Mouse (Mus musculus): ENCODE measurements around the gene C1qtnf6. TPM values are rescaled to one million over a fixed set of nuclear protein-coding genes. Genes with fewer than 3 reads are reported as not detected.

C1qtnf6 gene
- polyA plus RNA-seq, 1 experiment from 2014 or later = 30.4 TPM

DNA sequence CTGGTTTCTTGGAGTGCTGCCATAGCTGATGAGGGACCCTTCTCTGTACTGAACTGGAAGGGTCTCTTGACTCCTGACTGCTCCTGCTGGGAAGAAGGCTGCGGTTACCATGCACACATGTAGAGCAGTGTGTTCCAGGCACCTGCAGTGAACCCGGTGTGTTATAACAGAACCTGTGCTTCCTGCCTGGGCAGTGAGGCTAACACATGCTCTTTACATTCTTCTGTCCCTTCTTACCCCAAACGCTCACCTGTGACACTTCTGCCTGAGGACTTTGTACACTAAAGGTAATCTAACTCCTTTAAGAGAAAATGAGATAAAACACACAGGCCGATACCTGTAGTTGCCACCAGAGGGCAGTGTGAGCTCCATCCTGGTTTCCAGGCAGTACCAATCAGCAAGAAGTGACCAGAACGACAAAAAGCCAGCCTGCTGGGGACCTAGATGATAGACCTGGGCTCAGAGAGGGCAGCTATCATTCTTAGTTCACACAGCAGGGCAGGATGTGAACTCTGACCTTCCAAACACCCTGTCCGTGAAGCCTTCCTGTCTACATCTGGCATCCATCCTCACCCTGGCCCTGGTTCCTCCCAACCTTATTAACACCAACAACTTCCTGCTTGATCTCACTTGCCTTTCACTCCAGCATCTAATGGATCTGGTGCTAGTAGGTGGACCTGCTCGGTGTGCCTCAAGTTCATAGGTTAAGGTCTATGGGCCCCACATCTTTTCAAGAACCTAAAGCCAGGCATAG, 16.6 kb downstream of the C1qtnf6 start:
- no peak overlapping the region for H3K27ac ChIP-seq (ENCODE audit: poor library complexity, severe bottlenecking)

DNA sequence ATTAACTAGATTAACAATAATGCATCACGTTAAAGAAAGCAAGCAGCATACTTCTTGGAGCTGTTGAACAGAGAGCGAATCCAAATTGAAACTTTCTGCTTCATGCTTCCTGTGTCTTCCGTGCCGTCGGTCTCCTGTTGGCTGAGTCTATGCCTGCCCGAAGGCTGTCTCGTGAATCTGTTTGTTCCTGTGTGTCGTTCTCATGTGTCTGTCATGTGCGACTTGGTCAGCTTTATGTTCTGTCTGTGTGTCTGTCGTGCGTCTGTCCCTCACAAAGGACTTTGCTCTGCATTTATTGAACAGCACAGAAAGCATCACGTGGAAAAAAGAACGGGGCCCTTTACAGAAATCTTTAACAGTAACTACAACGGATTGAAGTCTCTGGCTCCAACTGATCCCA, 18.2 kb downstream of the C1qtnf6 start:
- Histone ChIP-seq H3K36me3 (no peaks in the 10 kb centered on the region), H3K4me1 (replicated peaks) (peaks cover 15% of the 10 kb centered on the region), H3K4me3 (no peak overlapping the region), H3K9me3 (replicated peaks) (no peaks in the 10 kb centered on the region), H3K4me2 (no peak overlapping the region), H3K27me3 (replicated peaks) (no peaks in the 10 kb centered on the region), H3K9ac (0 out of 2 replicates have a peak overlapping the region, but pooled peaks have one; percentile 5), H3K27ac (ENCODE audit: poor library complexity, severe bottlenecking) (no peak overlapping the region)
- ATAC-seq (ENCODE audit: insufficient number of reproducible peaks, low FRiP score) = no peak
- 81% methylated on average over 14 of the region's 14 CpGs for WGBS

More for the DNA sequence above, 16.6 kb downstream of the C1qtnf6 start:
- Histone ChIP-seq H3K4me2 (no peak overlapping the region), H3K36me3 (no peaks in the 10 kb centered on the region), H3K4me3 (no peak overlapping the region), H3K9ac (0 out of 2 replicates have a peak overlapping the region, but pooled peaks have one; percentile 4), H3K27me3 (replicated peaks) (no peaks in the 10 kb centered on the region), H3K4me1 (replicated peaks) (peaks cover 15% of the 10 kb centered on the region), H3K9me3 (replicated peaks) (no peaks in the 10 kb centered on the region)
- ATAC-seq (ENCODE audit: insufficient number of reproducible peaks, low FRiP score) = no peak
- 29% methylated on average over 7 of the region's 7 CpGs for WGBS

DNA sequence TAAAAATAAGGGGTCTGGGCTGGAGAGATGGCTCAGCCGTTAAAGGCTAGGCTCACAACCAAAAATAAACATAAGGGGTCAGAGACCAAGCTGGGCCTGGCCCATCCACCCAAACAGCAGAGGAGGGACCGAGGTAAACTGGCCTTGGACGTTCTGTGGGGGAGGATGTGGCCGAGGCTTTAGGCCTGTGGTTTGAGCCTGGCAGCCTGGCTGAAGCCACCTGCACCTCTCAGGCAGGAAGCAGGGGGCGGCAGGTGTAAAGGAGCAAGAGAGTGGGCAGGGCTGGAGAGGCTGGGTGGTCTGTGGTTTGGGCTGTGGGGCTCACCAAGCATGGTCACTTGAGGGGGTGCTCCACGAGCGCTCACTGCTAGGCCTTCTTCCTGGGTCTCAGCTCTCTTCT, 19.3 kb downstream of the C1qtnf6 start:
- H3K9ac ChIP-seq = no peak overlapping the region
- H3K4me3 ChIP-seq = no peak overlapping the region
- no peaks in the 10 kb centered on the region for H3K36me3 ChIP-seq
- no peak overlapping the region for H3K27ac ChIP-seq (ENCODE audit: poor library complexity, severe bottlenecking)
- peaks cover 12% of the 10 kb centered on the region; the same call in 1 of the 2 replicates for H3K4me1 ChIP-seq (replicated peaks)
- ATAC-seq (ENCODE audit: insufficient number of reproducible peaks, low FRiP score) = no peak
- 77% methylated on average over 7 of the region's 7 CpGs for WGBS
- no peaks in the 10 kb centered on the region for H3K27me3 ChIP-seq (replicated peaks)
- no peaks in the 10 kb centered on the region for H3K9me3 ChIP-seq (replicated peaks)
- no peak overlapping the region for H3K4me2 ChIP-seq

DNA sequence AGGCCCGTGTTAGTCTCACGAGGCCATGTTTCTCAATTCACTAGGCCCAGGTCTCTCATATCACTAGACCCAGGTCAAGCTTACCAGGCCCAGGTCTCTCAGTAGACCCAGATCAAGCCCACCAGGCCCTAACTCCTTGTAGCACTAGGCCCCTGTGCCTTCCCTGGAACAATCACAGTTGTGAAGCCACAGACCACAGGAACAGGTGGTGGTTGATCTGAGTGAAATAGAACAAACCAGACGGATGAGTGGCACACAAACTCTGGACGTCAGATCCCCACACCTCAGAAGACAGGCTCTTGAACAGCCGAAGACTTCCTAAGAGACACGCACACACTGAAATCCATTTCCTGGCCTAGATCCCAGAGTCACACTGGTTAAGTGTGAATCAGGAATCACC, 20.5 kb downstream of the C1qtnf6 start:
- Histone ChIP-seq H3K27me3 (replicated peaks) (no peaks in the 10 kb centered on the region), H3K36me3 (no peaks in the 10 kb centered on the region), H3K4me3 (no peak overlapping the region), H3K27ac (ENCODE audit: poor library complexity, severe bottlenecking) (no peak overlapping the region), H3K4me2 (no peak overlapping the region), H3K4me1 (replicated peaks) (peaks cover 12% of the 10 kb centered on the region; the same call in 1 of the 2 replicates), H3K9me3 (replicated peaks) (no peaks in the 10 kb centered on the region), H3K9ac (no peak overlapping the region)
- WGBS = 85% methylated on average over 6 of the region's 6 CpGs
- ATAC-seq (ENCODE audit: insufficient number of reproducible peaks, low FRiP score) = no peak

DNA sequence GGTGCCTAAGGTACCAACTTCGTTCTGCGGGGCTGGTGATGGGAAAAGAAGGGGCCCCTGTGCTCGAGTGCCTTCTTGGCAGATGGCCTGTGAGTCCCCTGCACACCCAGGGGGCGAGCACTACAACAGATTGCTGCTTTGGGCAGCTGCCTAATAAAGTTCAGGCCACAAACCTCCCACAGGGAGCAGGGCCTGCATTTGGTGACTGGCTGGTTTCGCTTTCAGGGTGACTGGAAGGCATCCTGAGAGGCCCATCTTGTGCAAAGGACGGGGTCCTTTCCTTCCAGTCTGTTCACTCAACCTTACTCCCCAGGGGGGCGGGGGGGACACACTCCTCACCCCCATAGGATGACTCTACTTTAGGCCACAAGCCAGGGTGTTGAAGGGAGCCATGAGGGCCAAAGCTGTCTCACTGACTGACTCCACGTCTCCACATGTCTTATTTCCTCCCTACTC, 21.1 kb downstream of the C1qtnf6 start:
- ATAC-seq (ENCODE audit: insufficient number of reproducible peaks, low FRiP score) = no peak
- Histone ChIP-seq H3K4me2 (peak overlapping the region; percentile 4; the same call in 1 of the 2 replicates), H3K9ac (peak overlapping the region; percentile 33; the same call in 1 of the 2 replicates), H3K27ac (ENCODE audit: poor library complexity, severe bottlenecking) (no peak overlapping the region; the same call in 1 of the 2 replicates), H3K4me1 (replicated peaks) (peaks cover 12% of the 10 kb centered on the region; the same call in 1 of the 2 replicates), H3K4me3 (no peak overlapping the region), H3K27me3 (replicated peaks) (no peaks in the 10 kb centered on the region), H3K9me3 (replicated peaks) (peaks cover 3% of the 10 kb centered on the region; the same call in 1 of the 2 replicates), H3K36me3 (no peaks in the 10 kb centered on the region)
- 67% methylated on average over 8 of the region's 8 CpGs for WGBS

DNA sequence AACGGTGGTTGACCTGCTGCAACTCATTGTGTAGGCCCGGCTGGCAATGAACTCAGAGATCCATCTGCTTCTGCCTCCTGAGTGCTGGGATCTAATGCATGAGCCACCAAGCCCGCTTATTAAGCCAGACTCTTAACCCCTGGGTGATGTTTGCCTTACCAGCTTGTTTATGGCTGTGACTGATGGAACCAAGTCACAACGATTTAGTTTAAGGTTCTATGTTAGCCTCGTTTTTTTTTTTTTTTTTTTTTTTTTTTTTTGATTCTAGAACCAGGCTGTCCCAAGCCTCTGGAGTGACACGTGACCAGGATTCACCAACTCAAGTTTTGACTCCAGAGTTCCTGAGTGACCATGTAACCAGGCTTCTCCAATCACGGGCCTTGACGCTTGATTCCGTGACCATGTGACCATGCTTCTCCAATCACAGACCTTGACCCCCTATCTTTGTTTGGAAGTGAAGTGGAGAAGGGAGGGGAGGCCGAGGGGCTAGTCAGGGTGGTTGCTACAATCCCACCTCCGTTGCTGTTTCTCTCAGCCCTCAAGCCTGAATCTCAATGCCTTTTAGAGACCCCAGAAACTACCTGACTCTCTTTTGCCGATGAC, 21.8 kb downstream of the C1qtnf6 start:
- peak overlapping the region; percentile 33; the same call in 1 of the 2 replicates for H3K9ac ChIP-seq
- peak overlapping the region; percentile 4; the same call in 1 of the 2 replicates for H3K4me2 ChIP-seq
- 43% methylated on average over 12 of the region's 12 CpGs for WGBS
- no peaks in the 10 kb centered on the region for H3K36me3 ChIP-seq
- no peak for ATAC-seq (ENCODE audit: insufficient number of reproducible peaks, low FRiP score)
- no peak overlapping the region for H3K4me3 ChIP-seq
- H3K4me1 ChIP-seq (replicated peaks) = peaks cover 12% of the 10 kb centered on the region; the same call in 1 of the 2 replicates
- peaks cover 10% of the 10 kb centered on the region for H3K9me3 ChIP-seq (replicated peaks)
- H3K27me3 ChIP-seq (replicated peaks) = no peaks in the 10 kb centered on the region
- H3K27ac ChIP-seq (ENCODE audit: poor library complexity, severe bottlenecking) = no peak overlapping the region

DNA sequence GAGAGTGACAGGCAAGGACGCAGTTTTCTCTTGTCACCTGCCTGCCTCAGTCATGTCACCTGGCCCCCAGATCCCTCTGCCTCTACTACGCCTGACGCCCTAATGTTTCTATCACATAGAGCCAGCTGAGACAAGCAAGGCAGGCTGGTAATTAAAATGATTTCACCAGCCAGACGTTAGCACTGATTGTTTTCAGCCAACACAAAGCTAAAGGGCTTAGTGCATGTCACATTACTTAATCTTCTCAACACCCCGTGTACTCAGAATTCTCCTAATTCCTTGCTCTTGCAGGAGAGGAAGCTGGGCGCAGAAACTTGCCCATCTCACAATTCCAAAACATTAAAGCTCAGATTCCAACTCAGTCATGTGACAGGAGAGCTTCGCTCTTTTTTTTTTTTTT, 22.8 kb downstream of the C1qtnf6 start:
- peaks cover 13% of the 10 kb centered on the region for H3K9me3 ChIP-seq (replicated peaks)
- no peaks in the 10 kb centered on the region for H3K36me3 ChIP-seq
- ATAC-seq (ENCODE audit: insufficient number of reproducible peaks, low FRiP score) = no peak
- no peaks in the 10 kb centered on the region for H3K27me3 ChIP-seq (replicated peaks)
- WGBS = 56% methylated on average over 7 of the region's 7 CpGs
- H3K9ac ChIP-seq = no peak overlapping the region
- H3K4me1 ChIP-seq (replicated peaks) = peaks cover 16% of the 10 kb centered on the region; the same call in 1 of the 2 replicates
- H3K4me2 ChIP-seq = no peak overlapping the region
- H3K4me3 ChIP-seq = no peak overlapping the region
- H3K27ac ChIP-seq (ENCODE audit: poor library complexity, severe bottlenecking) = no peak overlapping the region

DNA sequence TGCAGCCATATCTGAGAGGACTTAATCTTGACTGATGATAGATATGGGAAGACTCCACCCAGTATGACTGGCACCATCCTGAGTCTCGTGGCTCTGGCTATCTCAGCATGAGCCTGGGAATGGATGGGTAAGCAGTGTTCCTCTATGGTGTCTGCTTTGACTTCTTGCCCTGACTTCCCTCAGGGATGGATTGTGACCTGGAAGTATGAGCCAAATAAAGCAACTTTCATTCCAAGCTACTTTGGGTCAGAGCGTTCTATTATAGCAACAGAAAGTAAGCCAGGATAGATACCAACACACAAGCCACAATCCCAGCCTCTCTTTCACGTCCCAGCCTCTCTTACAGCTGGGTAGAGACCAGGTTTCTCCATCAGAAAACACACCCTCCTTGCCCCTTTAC, 25.7 kb downstream of the C1qtnf6 start:
- no peaks in the 10 kb centered on the region for H3K36me3 ChIP-seq
- H3K4me2 ChIP-seq = no peak overlapping the region
- peaks cover 16% of the 10 kb centered on the region; the same call in 1 of the 2 replicates for H3K4me1 ChIP-seq (replicated peaks)
- peaks cover 3% of the 10 kb centered on the region; the same call in 1 of the 2 replicates for H3K27me3 ChIP-seq (replicated peaks)
- no peak overlapping the region for H3K4me3 ChIP-seq
- no peak for ATAC-seq (ENCODE audit: insufficient number of reproducible peaks, low FRiP score)
- peaks cover 13% of the 10 kb centered on the region for H3K9me3 ChIP-seq (replicated peaks)
- no peak overlapping the region for H3K9ac ChIP-seq
- no peak overlapping the region for H3K27ac ChIP-seq (ENCODE audit: poor library complexity, severe bottlenecking)
- 69% methylated on average over 3 of the region's 3 CpGs for WGBS

DNA sequence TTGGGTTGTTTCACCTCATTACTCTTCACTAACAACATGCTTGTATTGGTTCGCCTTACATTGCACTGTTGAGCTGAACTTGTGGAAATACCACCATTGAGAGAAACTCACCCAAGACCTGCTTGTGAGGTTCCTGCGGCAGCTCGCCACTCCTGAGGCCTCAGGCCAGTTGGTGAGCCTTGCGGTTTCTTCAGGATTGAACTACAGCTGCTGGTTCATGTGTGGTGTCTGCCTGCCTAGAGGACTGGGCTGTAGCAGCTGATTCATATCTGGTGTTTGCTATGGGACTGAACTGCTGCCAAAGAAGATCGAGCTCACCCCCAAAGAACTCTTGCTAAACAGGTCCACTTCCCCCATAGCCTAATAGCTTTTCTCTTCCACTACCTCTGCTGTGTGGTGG, 26.4 kb downstream of the C1qtnf6 start:
- no peak for ATAC-seq (ENCODE audit: insufficient number of reproducible peaks, low FRiP score)
- H3K4me3 ChIP-seq = no peak overlapping the region
- H3K27me3 ChIP-seq (replicated peaks) = peaks cover 3% of the 10 kb centered on the region; the same call in 1 of the 2 replicates
- H3K9me3 ChIP-seq (replicated peaks) = peaks cover 13% of the 10 kb centered on the region
- WGBS = 82% methylated on average over 5 of the region's 5 CpGs
- no peak overlapping the region for H3K4me2 ChIP-seq
- peaks cover 10% of the 10 kb centered on the region; the same call in 1 of the 2 replicates for H3K4me1 ChIP-seq (replicated peaks)
- H3K36me3 ChIP-seq = no peaks in the 10 kb centered on the region
- H3K9ac ChIP-seq = no peak overlapping the region
- H3K27ac ChIP-seq (ENCODE audit: poor library complexity, severe bottlenecking) = no peak overlapping the region

DNA sequence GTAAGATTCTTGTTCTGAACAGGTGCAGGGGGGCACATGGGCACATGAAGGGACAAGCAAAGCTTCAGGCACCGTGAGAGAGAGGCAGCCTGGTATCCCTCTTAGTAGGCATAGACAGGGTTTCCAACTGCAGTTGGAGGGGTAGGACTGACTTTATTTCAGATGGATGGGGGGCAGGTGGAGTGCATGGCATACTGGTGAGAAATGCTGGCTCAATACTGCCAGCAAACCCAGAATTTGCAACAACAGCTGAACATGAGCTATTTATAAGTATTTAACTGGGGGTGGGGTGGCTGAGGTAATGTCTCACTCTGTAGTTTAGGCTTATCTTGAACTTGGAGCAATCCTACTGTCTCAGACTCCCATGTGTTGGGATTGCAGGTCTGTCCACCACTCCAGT, 27.2 kb downstream of the C1qtnf6 start:
- Histone ChIP-seq H3K4me1 (replicated peaks) (peaks cover 7% of the 10 kb centered on the region; the same call in 1 of the 2 replicates), H3K9ac (no peak overlapping the region), H3K4me2 (no peak overlapping the region), H3K27ac (ENCODE audit: poor library complexity, severe bottlenecking) (no peak overlapping the region), H3K27me3 (replicated peaks) (peaks cover 3% of the 10 kb centered on the region; the same call in 1 of the 2 replicates), H3K36me3 (no peaks in the 10 kb centered on the region), H3K9me3 (replicated peaks) (peaks cover 13% of the 10 kb centered on the region), H3K4me3 (no peak overlapping the region)
- no peak for ATAC-seq (ENCODE audit: insufficient number of reproducible peaks, low FRiP score)
- 60% methylated on average over 1 of the region's 1 CpGs for WGBS

DNA sequence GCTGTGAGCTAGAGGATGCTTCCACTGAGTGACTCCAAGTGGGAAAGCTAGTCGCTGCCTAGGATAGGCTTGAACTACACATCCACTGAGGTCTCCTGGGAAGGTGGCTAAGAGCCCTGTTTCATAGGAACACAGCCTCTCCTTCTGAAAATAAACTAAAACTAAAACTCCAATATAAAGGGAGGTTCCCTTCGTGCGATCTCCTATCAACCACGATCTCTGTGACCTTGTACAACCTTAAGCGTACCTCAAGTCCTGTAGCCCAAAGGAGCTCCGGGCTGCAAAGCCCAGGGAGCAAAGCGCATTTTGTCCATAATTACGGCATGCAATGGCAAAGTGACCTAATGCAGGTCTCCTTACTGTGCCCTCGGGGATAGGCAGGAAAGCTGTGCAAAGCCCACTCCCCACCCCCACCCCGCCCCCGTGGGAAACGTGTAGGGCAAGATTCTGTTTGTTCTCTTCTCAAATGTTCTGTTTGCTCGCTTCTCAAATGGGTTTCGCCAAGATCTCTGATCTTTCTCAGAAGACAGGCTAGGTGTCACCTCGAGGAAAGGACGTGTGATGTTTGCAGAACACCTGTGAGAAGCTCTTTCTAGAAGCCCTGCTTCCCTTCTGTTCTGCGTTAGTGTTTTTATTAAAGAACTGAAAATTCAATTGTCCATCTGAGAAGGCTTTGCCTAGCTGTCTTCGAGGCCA, 28.6 kb downstream of the C1qtnf6 start:
- Histone ChIP-seq H3K4me3 (no peak overlapping the region), H3K27me3 (replicated peaks) (peaks cover 3% of the 10 kb centered on the region; the same call in 1 of the 2 replicates), H3K4me1 (replicated peaks) (peaks cover 4% of the 10 kb centered on the region; the same call in 1 of the 2 replicates), H3K27ac (ENCODE audit: poor library complexity, severe bottlenecking) (no peak overlapping the region), H3K36me3 (no peaks in the 10 kb centered on the region), H3K9ac (no peak overlapping the region), H3K9me3 (replicated peaks) (peaks cover 13% of the 10 kb centered on the region), H3K4me2 (no peak overlapping the region)
- no peak for ATAC-seq (ENCODE audit: insufficient number of reproducible peaks, low FRiP score)
- WGBS = 80% methylated on average over 18 of the region's 18 CpGs
